Mouse (Mus musculus): ENCODE results near the gene Ptprn.

DNA sequence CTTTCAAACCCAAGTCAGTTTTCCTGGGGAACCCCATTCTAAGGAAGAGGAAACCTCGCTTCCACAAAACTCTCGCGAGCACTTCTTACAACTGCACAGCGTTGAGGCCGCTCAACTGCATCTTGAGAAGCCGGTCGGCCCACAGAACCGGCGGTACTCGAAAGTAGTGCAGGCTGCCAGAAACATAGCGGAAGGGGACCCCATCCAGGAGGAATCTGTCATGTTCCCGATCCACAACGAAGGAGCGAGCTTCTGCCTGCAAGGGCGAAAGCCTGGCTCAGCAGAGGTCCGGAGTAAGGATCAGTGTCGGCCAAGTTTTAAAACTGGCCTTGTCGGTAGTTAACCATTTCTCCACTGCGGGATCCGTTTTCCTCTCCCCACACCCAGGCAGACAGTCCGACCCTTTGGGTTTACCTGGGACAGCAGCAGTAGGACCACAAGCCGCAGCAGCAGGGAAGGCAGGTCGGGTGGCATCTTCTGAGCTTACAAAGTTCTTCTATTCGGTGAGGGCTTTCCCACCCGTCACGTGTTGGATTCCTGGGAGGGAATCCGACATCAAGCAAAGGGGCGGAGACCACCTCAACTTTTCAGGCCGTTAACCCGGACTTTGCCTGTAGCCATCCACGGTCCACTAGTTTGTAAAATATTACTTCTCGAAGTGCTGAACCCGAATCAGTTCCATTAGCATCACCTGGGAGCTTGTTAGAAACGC is 55.2 kb downstream of the Ptprn start:
- TF ChIP-seq CTCF (IDR thresholded peaks at IDR 0.05; ENCODE audit: low read depth, low read length) (no peak), EP300 (IDR thresholded peaks at IDR 0.05; ENCODE audit: insufficient read depth, low read depth, low read length) (no peak), POLR2A (IDR thresholded peaks at IDR 0.05; ENCODE audit: insufficient read depth, low read length) (no peak)

All from ES-Bruce4 (cell line).